Mouse (Mus musculus) bone marrow, adult 2 months (tissue): ENCODE results near the gene Mgat4b.
"Not testable (repeated sequence)": the region's sequence is repeated elsewhere in the genome, so short reads cannot be mapped to it uniquely, and the experiment has no call there.

Experiments
- CTCF ChIP-seq: fragments of 200-500 bp; IDR thresholded peaks from 2 replicates; pipeline ENCODE4 v1.5.1; 2011; ENCODE audit warnings: low read length, control low read depth; ENCODE audit not compliant: control insufficient read depth, insufficient read depth
- POLR2A ChIP-seq: fragments of 200-500 bp; IDR thresholded peaks from 2 replicates; pipeline ENCODE4 v1.6.1; 2011; ENCODE audit warnings: low read depth, mild to moderate bottlenecking, control low read depth, low read length, borderline replicate concordance; ENCODE audit not compliant: control insufficient read depth

GRCm38 (mm10) chr11:50174111-50174729 lies 36.5 kb upstream of the Mgat4b start, which contains the start of gene Mrnip:
- TF ChIP-seq POLR2A, CTCF: not testable (repeated sequence)
